Mouse (Mus musculus) small intestine, adult 2 months (tissue): ENCODE results near the gene Fam104a.
A peak's percentile ranks its signal among the peaks of the same experiment; 100 is the strongest.

Experiments used
- CTCF ChIP-seq: fragments of 200-500 bp; IDR thresholded peaks from 2 replicates; pipeline ENCODE4 v1.5.1; 2012; ENCODE audit warnings: low read depth, mild to moderate bottlenecking, control low read depth, inconsistent platforms, low read length, moderate library complexity, mixed read lengths; ENCODE audit not compliant: insufficient replicate concordance, insufficient read length; ENCODE audit errors: extremely low read depth
- POLR2A ChIP-seq: fragments of 200-500 bp; IDR thresholded peaks from 2 replicates; pipeline ENCODE4 v1.6.1; 2012; ENCODE audit warnings: low read depth, mild to moderate bottlenecking, control low read depth, inconsistent platforms, low read length, moderate library complexity

GRCm38 (mm10) chr11:113649353-113650210 lies 34.4 kb downstream of the Fam104a start, which contains the start of gene Slc39a11:
- TF ChIP-seq CTCF (no peak), POLR2A (peak; percentile 61; the same call in 1 of the 2 replicates)
